Mouse (Mus musculus) stomach, embryonic 16.5 days (tissue): ENCODE results near the gene Dmc1. TPM values are rescaled to one million over a fixed set of nuclear protein-coding genes. Genes with fewer than 3 reads are reported as not detected.

ENCODE experiments used
- microRNA-seq: library from miRNA; unstranded; fragments of <30 nt; microRNA quantifications from one replicate; pipeline ENCODE4, GENCODE M21; 2016
- polyA plus RNA-seq: library from polyadenylated mRNA; unstranded; fragments of >200 nt; fragmentation: Nextera tagmentation; extraction: Ambion mirVana; gene quantifications from 2 replicates; pipeline ENCODE4 v1.2.1, GENCODE M21; 2015

Gene Dmc1
- polyA plus RNA-seq, 1 experiment from 2014 or later, result 2.4 TPM

Small RNA genes lying within 50 kb of the gene (microRNA-seq; reads per million reads assigned to microRNA genes)
- not detected for gene Gm27903

Other genes starting within 250 kb of the Dmc1 start
- 52.7 and 59.6 TPM in 2 replicates for gene Tmem184b, start 201.5 kb downstream of the Dmc1 start, polyA plus RNA-seq
- gene Csnk1e, start 149.5 kb downstream of the Dmc1 start, polyA plus RNA-seq, result 34.5 and 35.0 TPM in 2 replicates
- not detected in 2 replicates for gene Kcnj4, start 99.9 kb downstream of the Dmc1 start, polyA plus RNA-seq
- 109 and 111 TPM in 2 replicates for gene Kdelr3, start 88.7 kb downstream of the Dmc1 start, polyA plus RNA-seq
- 39.6 and 42.0 TPM in 2 replicates for gene Ddx17, start 58.4 kb downstream of the Dmc1 start, polyA plus RNA-seq
- 0.92 and 1.1 TPM in 2 replicates for gene Fam227a, start 53.8 kb upstream of the Dmc1 start, polyA plus RNA-seq
- gene Cby1, start 54.1 kb upstream of the Dmc1 start, polyA plus RNA-seq, result 48.0 and 48.1 TPM in 2 replicates
- gene Tomm22, start 65.8 kb upstream of the Dmc1 start, polyA plus RNA-seq, result 231 and 236 TPM in 2 replicates
- 16.1 and 16.6 TPM in 2 replicates for gene Josd1, start 82.8 kb upstream of the Dmc1 start, polyA plus RNA-seq
- gene Gtpbp1, start 85.7 kb upstream of the Dmc1 start, polyA plus RNA-seq, result 24.0 and 24.6 TPM in 2 replicates
- gene Sun2, start 137.4 kb upstream of the Dmc1 start, polyA plus RNA-seq, result 4.1 and 4.4 TPM in 2 replicates
- gene Dnal4, start 172.7 kb upstream of the Dmc1 start, polyA plus RNA-seq, result 48.4 and 51.2 TPM in 2 replicates
- 2.5 and 2.8 TPM in 2 replicates for gene Nptxr, start 199.7 kb upstream of the Dmc1 start, polyA plus RNA-seq
- 0.19 TPM in 1 of 2 replicates, not detected in the other for gene Npcd, start 229.1 kb upstream of the Dmc1 start, polyA plus RNA-seq
- gene Cbx6, start 229.6 kb upstream of the Dmc1 start, polyA plus RNA-seq, result 75.6 and 77.2 TPM in 2 replicates